Mouse (Mus musculus) liver, postnatal 0 days (tissue): ENCODE results near the gene Lrrc8c.

ENCODE experiments used
- CTCF ChIP-seq: sonication (generic); IDR thresholded peaks from 2 replicates; pipeline ENCODE4 v1.5.1; 2016; ENCODE audit warnings: antibody characterized with exemption, low read depth
- EP300 ChIP-seq: IDR thresholded peaks from 2 replicates; pipeline ENCODE4 v1.6.1; 2016; ENCODE audit warnings: antibody characterized with exemption, low read depth, mild to moderate bottlenecking

GRCm38 (mm10) chr5:105602585-105602984, 83.4 kb downstream of the Lrrc8c start:
- TF ChIP-seq CTCF (no peak), EP300 (no peak)
